Mouse (Mus musculus) forebrain, postnatal 0 days (tissue): Measurements from ENCODE around the gene Timm17a. TPM values are rescaled to one million over a fixed set of nuclear protein-coding genes. Genes with fewer than 3 reads are reported as not detected.

Experiments used
- ATAC-seq: fragments of 200-750 bp; cut with Nextera tagmentation; 2 replicates; pipeline ENCODE4 v1.8.0; 2017; ENCODE audit warnings: mild to moderate bottlenecking, moderate library complexity
- DNase-seq: peaks from one replicate; pipeline ENCODE4 v3.0.0-alpha.2; 2015
- H3K27ac ChIP-seq: fragments of 300-500 bp; sonication (generic); 2 replicates; pipeline ENCODE4 v1.5.1; 2014; ENCODE audit warnings: low read depth, mild to moderate bottlenecking, antibody characterized with exemption, low read length, moderate library complexity, mixed read lengths
- H3K27me3 ChIP-seq: fragments of 300-500 bp; sonication (generic); 2 replicates; pipeline ENCODE4 v1.6.1; 2014; ENCODE audit warnings: mild to moderate bottlenecking, low read length, mixed read lengths; ENCODE audit not compliant: insufficient read depth
- H3K36me3 ChIP-seq: fragments of 300-500 bp; sonication (generic); 2 replicates; pipeline ENCODE4 v1.6.1; 2014; ENCODE audit warnings: mild to moderate bottlenecking, moderate library complexity; ENCODE audit not compliant: insufficient read depth
- H3K4me1 ChIP-seq: fragments of 300-500 bp; sonication (generic); 2 replicates; pipeline ENCODE4 v1.6.1; 2014; ENCODE audit warnings: antibody characterized with exemption; ENCODE audit not compliant: insufficient read depth
- H3K4me2 ChIP-seq: fragments of 300-500 bp; sonication (generic); 2 replicates; pipeline ENCODE4 v1.6.1; 2014; ENCODE audit warnings: low read depth, mild to moderate bottlenecking, moderate library complexity
- H3K4me3 ChIP-seq: fragments of 300-500 bp; sonication (generic); 2 replicates; pipeline ENCODE4 v1.5.1; 2014; ENCODE audit warnings: low read depth, low read length, mixed read lengths
- H3K9ac ChIP-seq: fragments of 300-500 bp; sonication (generic); 2 replicates; pipeline ENCODE4 v1.6.1; 2014; ENCODE audit warnings: mild to moderate bottlenecking
- H3K9me3 ChIP-seq: fragments of 300-500 bp; sonication (generic); 2 replicates; pipeline ENCODE4 v1.6.1; 2016; ENCODE audit warnings: low read length
- CTCF ChIP-seq: sonication (generic); IDR thresholded peaks from 2 replicates; pipeline ENCODE4 v1.5.1; 2016; ENCODE audit warnings: antibody characterized with exemption, control low read depth, low read depth
- WGBS: fragments of 180-500 bp; shearing (Covaris S2); extraction: QIAGEN DNeasy Blood & Tissue Kit; methylation state at CpG from one replicate; pipeline ENCODE4 v1.1.7; 2014; 5-methylcytosine and 5-hydroxymethylcytosine counted together
- polyA plus RNA-seq: library from polyadenylated mRNA; unstranded; fragments of >200 nt; fragmentation: Nextera tagmentation; extraction: Ambion mirVana; gene quantifications from 2 replicates; pipeline ENCODE4 v1.2.1, GENCODE M21; 2015
- total RNA-seq: library from RNA; depleted of rRNA; stranded (reverse); fragments of >200 nt; gene quantifications from 2 replicates; pipeline ENCODE4 v1.2.3, GENCODE M21; 2014

The Timm17a gene
- total and polyA plus RNA-seq, 2 experiments from 2014 or later, result 36.1 to 141 TPM

DNA sequence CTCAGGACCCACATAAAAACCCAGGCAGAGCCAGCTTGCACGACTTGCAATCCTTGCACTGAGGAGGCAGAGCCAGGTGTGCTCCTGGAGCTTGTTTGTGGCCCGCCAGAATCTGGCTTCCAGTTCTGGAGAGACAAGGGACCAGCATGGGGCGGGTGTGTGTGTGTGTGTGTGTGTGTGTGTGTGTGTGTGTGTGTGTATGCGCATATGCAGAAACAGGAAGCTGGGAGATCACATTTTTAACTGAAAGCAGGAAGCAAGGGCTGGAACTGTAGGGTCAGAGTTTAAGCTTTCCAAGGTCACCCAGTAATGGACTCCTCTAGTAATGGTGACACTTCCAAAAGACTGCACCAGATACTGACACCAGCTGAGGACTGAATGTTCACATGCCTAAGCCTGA is 30.4 kb upstream of the Timm17a start:
- no peak for ATAC-seq

DNA sequence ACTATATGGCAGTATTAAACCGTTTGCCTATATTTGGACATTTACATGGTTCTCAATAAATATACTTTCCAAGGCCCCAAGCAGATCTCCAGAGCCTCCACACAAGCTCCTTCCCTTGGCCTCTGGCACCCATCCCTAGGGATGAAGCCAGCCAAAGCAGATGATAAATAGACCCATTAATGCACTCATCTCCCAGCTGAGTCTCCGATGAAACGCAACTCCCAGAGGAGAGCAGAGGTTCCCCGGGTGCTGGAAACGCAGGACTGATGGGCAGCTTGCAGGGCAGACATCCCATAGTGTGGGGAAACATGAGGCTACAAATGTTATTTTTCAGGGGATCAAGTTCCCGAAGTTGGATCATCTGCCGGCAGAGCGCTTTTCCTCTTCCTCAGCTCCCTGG is 28.4 kb upstream of the Timm17a start:
- Histone ChIP-seq H3K4me2 (no peak overlapping the region), H3K27ac (no peak overlapping the region), H3K4me1 (no peaks in the 10 kb centered on the region), H3K4me3 (no peak overlapping the region), H3K27me3 (no peaks in the 10 kb centered on the region), H3K9me3 (no peaks in the 10 kb centered on the region), H3K9ac (no peak overlapping the region), H3K36me3 (no peaks in the 10 kb centered on the region)
- no peak for TF ChIP-seq CTCF
- WGBS, result 87% methylated on average over 8 of the region's 8 CpGs
- ATAC-seq, result no peak
- DNase-seq, result no peak

More for the DNA sequence above, 30.4 kb upstream of the Timm17a start:
- Histone ChIP-seq H3K27me3 (no peaks in the 10 kb centered on the region), H3K9me3 (no peaks in the 10 kb centered on the region), H3K4me2 (no peak overlapping the region), H3K36me3 (no peaks in the 10 kb centered on the region), H3K9ac (no peak overlapping the region), H3K27ac (no peak overlapping the region), H3K4me1 (no peaks in the 10 kb centered on the region), H3K4me3 (no peak overlapping the region)
- no peak for DNase-seq
- TF ChIP-seq CTCF, result no peak
- WGBS, result 58% methylated on average over 4 of the region's 4 CpGs

- Histone ChIP-seq H3K9ac (no peak overlapping the region), H3K9me3 (no peaks in the 10 kb centered on the region), H3K36me3 (no peaks in the 10 kb centered on the region), H3K27me3 (no peaks in the 10 kb centered on the region), H3K4me3 (no peak overlapping the region), H3K4me2 (no peak overlapping the region), H3K27ac (no peak overlapping the region), H3K4me1 (no peaks in the 10 kb centered on the region)
- no peak for DNase-seq
- TF ChIP-seq CTCF, result no peak
- WGBS, result 78% methylated on average over 6 of the region's 6 CpGs
- ATAC-seq, result no peak
Measured at GRCm38 (mm10) chr1:135330578-135330977, 17.0 kb upstream of the Timm17a start.

DNA sequence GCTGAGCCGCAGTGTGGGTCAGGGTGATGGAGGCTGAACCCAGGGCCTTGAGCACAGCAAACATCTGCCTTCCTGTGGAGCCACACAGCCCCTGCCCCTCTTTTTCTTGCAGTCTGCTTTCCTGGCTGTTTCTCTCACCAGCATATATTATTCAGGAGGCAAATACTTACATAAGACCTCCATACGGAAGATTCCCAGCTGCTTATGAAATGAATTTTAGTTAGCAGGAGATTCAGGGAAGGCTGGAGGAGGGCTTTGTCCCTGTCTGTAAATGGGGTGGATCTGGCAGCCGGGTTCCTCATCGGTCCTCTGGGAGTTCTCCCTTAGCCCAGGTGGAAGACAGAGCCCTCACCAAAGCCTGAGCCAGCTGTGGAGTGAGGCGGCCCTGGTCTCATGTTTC is 14.8 kb upstream of the Timm17a start:
- WGBS, result 69% methylated on average over 5 of the region's 5 CpGs
- DNase-seq (no peak), ATAC-seq (no peak)
- H3K9me3 ChIP-seq, result no peaks in the 10 kb centered on the region
- H3K9ac ChIP-seq, result no peak overlapping the region
- no peak for TF ChIP-seq CTCF
- H3K4me3 ChIP-seq, result no peak overlapping the region
- H3K4me1 ChIP-seq, result no peaks in the 10 kb centered on the region
- no peak overlapping the region for H3K27ac ChIP-seq
- no peaks in the 10 kb centered on the region for H3K36me3 ChIP-seq
- H3K27me3 ChIP-seq, result no peaks in the 10 kb centered on the region
- H3K4me2 ChIP-seq, result no peak overlapping the region

DNA sequence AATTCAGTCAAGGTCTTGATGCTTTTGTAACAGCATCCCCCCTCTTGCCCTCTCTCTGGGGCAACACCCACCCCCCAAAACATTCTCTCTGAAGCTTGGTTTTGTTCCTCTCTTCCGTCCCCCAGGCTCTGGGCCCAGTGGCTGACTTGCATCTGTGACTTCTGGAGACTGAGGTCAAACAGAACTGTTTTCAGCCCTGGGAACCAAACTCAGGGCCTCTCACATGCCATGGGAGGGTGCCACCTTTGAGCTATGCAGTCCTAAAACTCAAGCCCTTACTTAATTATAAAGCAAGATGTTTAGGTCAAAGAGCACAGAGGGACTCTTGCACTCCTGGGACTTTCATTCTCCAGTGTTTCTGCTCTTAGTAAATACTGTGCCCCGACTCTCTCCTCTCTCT is 12.4 kb upstream of the Timm17a start:
- ATAC-seq (no peak), DNase-seq (no peak)
- H3K27me3 ChIP-seq, result no peaks in the 10 kb centered on the region
- no peak overlapping the region for H3K4me3 ChIP-seq
- no peaks in the 10 kb centered on the region for H3K9me3 ChIP-seq
- no peak overlapping the region for H3K27ac ChIP-seq
- TF ChIP-seq CTCF, result no peak
- no peak overlapping the region for H3K4me2 ChIP-seq
- no peaks in the 10 kb centered on the region for H3K4me1 ChIP-seq
- no peak overlapping the region for H3K9ac ChIP-seq
- WGBS, result 85% methylated on average over 2 of the region's 2 CpGs
- no peaks in the 10 kb centered on the region for H3K36me3 ChIP-seq

- no peak for ATAC-seq
Measured at GRCm38 (mm10) chr1:135324571-135324970, 11.0 kb upstream of the Timm17a start, which contains the start of gene Lmod1. TSS of gene Lmod1 (plus strand) at chr1:135324807.

GRCm38 (mm10) chr1:135323367-135323901 is 9.9 kb upstream of the Timm17a start:
- Histone ChIP-seq H3K27me3 (no peaks in the 10 kb centered on the region), H3K9ac (no peak overlapping the region), H3K4me3 (no peak overlapping the region), H3K36me3 (no peaks in the 10 kb centered on the region), H3K9me3 (no peaks in the 10 kb centered on the region), H3K27ac (no peak overlapping the region), H3K4me1 (no peaks in the 10 kb centered on the region), H3K4me2 (no peak overlapping the region)
- no peak for TF ChIP-seq CTCF
- DNase-seq (no peak), ATAC-seq (no peak)
- WGBS, result 87% methylated on average over 7 of the region's 7 CpGs

More at GRCm38 (mm10) chr1:135324571-135324970, 11.0 kb upstream of the Timm17a start, which contains the start of gene Lmod1:
- TF ChIP-seq CTCF, result no peak
- Histone ChIP-seq H3K27me3 (no peaks in the 10 kb centered on the region), H3K4me1 (no peaks in the 10 kb centered on the region), H3K9ac (no peak within 1 kb of the TSS), H3K9me3 (no peaks in the 10 kb centered on the region), H3K27ac (no peak within 1 kb of the TSS), H3K4me2 (no peak within 1 kb of the TSS), H3K36me3 (no peaks in the 10 kb centered on the region), H3K4me3 (no peak within 1 kb of the TSS)
- DNase-seq, result no peak
- WGBS, result 12% methylated on average over 8 of the region's 8 CpGs
